Mouse (Mus musculus) lung, embryonic 14.5 days (tissue): Measurements from ENCODE around the gene B3gnt3. TPM values are rescaled to one million over a fixed set of nuclear protein-coding genes. Genes with fewer than 3 reads are reported as not detected.

Source experiments
- ATAC-seq: fragments of 200-750 bp; cut with Nextera tagmentation; 2 replicates; pipeline ENCODE4 v1.8.0; 2017; ENCODE audit warnings: mild to moderate bottlenecking, moderate TSS enrichment, moderate library complexity; ENCODE audit not compliant: insufficient read depth
- DNase-seq: peaks from one replicate; pipeline ENCODE4 v3.0.0-alpha.2; 2015
- H3K27ac ChIP-seq: fragments of 300-500 bp; sonication (generic); 2 replicates; pipeline ENCODE4 v1.5.1; 2014; ENCODE audit warnings: low read depth, mild to moderate bottlenecking, moderate library complexity
- H3K27me3 ChIP-seq: fragments of 300-500 bp; sonication (generic); 2 replicates; pipeline ENCODE4 v1.6.1; 2014; ENCODE audit warnings: low read length, control low read depth; ENCODE audit not compliant: insufficient read depth
- H3K36me3 ChIP-seq: fragments of 300-500 bp; sonication (generic); 2 replicates; pipeline ENCODE4 v1.6.1; 2014; ENCODE audit warnings: control low read depth; ENCODE audit not compliant: insufficient read depth
- H3K4me1 ChIP-seq: fragments of 300-500 bp; sonication (generic); 2 replicates; pipeline ENCODE4 v1.6.1; 2014; ENCODE audit warnings: antibody characterized with exemption, control low read depth; ENCODE audit not compliant: insufficient read depth
- H3K4me2 ChIP-seq: fragments of 300-500 bp; sonication (generic); 2 replicates; pipeline ENCODE4 v1.6.1; 2014; ENCODE audit warnings: mild to moderate bottlenecking
- H3K4me3 ChIP-seq: fragments of 300-500 bp; sonication (generic); 2 replicates; pipeline ENCODE4 v1.5.1; 2014; ENCODE audit warnings: low read depth, low read length
- H3K9ac ChIP-seq: fragments of 300-500 bp; sonication (generic); 2 replicates; pipeline ENCODE4 v1.6.1; 2014
- H3K9me3 ChIP-seq: fragments of 300-500 bp; sonication (generic); 2 replicates; pipeline ENCODE4 v1.6.1; 2016; ENCODE audit warnings: low read depth, low read length, control low read depth
- CTCF ChIP-seq: IDR thresholded peaks from 2 replicates; pipeline ENCODE4 v1.5.1; 2016; ENCODE audit warnings: antibody characterized with exemption, low read depth
- WGBS: fragments of 180-500 bp; shearing (Covaris S2); extraction: QIAGEN DNeasy Blood & Tissue Kit; methylation state at CpG from one replicate; pipeline ENCODE4 v1.1.7; 2014; 5-methylcytosine and 5-hydroxymethylcytosine counted together
- polyA plus RNA-seq: library from polyadenylated mRNA; unstranded; fragments of >200 nt; fragmentation: Nextera tagmentation; extraction: Ambion mirVana; gene quantifications from 2 replicates; pipeline ENCODE4 v1.2.1, GENCODE M21; 2014

B3gnt3 gene
- polyA plus RNA-seq, 1 experiment from 2014 or later: 2.3 TPM

- Histone ChIP-seq H3K9ac (no peak overlapping the region), H3K27ac (no peak overlapping the region), H3K4me1 (peaks cover 3% of the 10 kb centered on the region; the same call in 1 of the 2 replicates), H3K4me2 (peak overlapping the region; percentile 91), H3K9me3 (no peaks in the 10 kb centered on the region), H3K36me3 (no peaks in the 10 kb centered on the region), H3K4me3 (peak overlapping the region; percentile 38), H3K27me3 (0 out of 2 replicates have a peak, but pooled peaks cover 16% of the 10 kb centered on the region)
- under 1% methylated on average over 61 of the region's 64 CpGs for WGBS
- no peak for TF ChIP-seq CTCF
- ATAC-seq: peak; percentile 48
- DNase-seq: peak; percentile 68
These were observed 30.7 kb downstream of the B3gnt3 start for GRCm38 (mm10) chr8:71670621-71671548.

DNA sequence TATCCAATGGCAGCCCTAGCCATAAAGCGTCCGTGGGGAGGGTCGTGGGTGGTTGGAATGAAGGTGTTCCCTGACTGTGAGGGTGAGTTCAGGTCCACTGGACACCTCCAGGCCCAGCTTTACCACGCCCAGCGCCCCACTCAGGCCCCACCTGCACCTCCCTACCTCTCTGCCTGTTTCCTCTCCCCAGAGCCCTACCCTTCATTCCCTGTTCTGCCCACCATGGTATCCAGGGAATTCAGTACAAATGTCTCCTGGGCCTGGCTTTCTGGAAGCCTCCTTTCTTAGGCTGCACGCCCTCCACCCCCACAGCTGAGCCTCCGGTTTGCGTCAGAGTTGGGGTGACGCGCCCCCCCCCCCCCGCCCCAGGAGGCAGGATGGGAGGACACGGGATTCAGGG lies 31.4 kb downstream of the B3gnt3 start:
- H3K4me2 ChIP-seq: peak overlapping the region; percentile 91
- H3K9ac ChIP-seq: no peak overlapping the region
- peaks cover 3% of the 10 kb centered on the region; the same call in 1 of the 2 replicates for H3K4me1 ChIP-seq
- H3K9me3 ChIP-seq: no peaks in the 10 kb centered on the region
- H3K36me3 ChIP-seq: no peaks in the 10 kb centered on the region
- TF ChIP-seq CTCF: no peak
- no peak overlapping the region for H3K27ac ChIP-seq
- H3K27me3 ChIP-seq: 0 out of 2 replicates have a peak, but pooled peaks cover 16% of the 10 kb centered on the region
- peak overlapping the region; percentile 38 for H3K4me3 ChIP-seq
- no peak for DNase-seq
- WGBS: 8% methylated on average over 11 of the region's 12 CpGs
- ATAC-seq: no peak

DNA sequence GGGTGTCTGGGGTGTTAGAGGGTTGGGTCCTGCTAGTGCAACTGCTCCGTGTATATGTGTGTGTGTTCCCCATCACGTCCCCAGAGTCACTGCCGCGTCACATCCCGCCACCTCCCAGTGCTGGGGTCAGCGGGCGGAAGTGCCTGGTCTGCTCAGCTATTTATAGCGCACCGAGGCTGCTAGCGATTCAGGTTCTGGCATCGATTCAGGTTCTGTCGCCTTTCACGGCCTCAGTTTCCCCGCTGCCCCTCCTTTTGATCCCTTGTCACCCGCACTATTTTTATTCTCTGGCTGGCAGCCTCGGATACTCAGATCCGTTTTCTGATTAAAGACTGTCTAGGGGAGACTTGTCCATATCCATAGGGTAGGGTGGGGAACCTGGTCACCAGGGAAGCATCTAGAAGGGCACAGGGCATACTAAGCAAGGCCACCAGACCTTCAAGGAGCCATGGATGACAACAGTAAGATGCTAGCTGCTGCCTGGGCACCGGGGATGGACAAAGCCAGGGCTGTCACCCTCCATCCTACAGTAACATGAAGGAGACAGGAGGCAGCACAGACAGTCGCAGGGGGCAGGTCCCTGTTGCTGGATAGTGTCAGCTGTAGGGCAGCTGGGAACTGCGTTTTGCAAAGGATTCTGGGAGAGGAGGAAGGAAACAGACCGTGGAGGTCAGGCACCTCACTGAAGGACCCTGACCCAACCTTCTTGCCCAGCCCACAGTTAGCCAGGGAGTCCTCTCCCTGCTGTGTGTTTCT lies 33.2 kb downstream of the B3gnt3 start:
- DNase-seq: peak; percentile 69
- Histone ChIP-seq H3K9ac (no peak overlapping the region), H3K27me3 (0 out of 2 replicates have a peak, but pooled peaks cover 16% of the 10 kb centered on the region), H3K4me3 (no peak overlapping the region), H3K9me3 (no peaks in the 10 kb centered on the region), H3K4me1 (peaks cover 3% of the 10 kb centered on the region; the same call in 1 of the 2 replicates), H3K36me3 (no peaks in the 10 kb centered on the region), H3K27ac (no peak overlapping the region), H3K4me2 (peak overlapping the region; percentile 42)
- TF ChIP-seq CTCF: no peak
- no peak for ATAC-seq
- WGBS: 1% methylated on average over 21 of the region's 21 CpGs

DNA sequence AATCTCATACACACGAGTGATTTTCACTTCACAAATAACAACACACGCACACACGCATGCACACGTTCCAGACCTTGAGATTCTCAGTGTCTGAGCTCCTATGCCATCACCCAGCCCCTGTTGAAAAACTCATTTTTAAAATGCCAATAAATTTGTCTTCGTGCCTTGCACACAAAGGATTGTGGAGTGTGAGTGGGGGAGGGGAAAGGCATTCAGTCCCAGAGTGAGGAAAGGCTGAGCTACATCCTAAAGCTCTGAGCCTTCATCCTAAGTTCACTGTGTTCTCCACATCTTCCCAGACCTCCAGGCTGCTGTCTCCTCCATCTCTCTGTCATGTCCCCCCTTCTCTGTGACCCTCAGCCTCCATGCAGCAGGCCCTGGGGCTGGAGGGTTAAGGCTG lies 34.3 kb downstream of the B3gnt3 start:
- Histone ChIP-seq H3K9ac (no peak overlapping the region), H3K36me3 (no peaks in the 10 kb centered on the region), H3K4me1 (peaks cover 3% of the 10 kb centered on the region; the same call in 1 of the 2 replicates), H3K9me3 (no peaks in the 10 kb centered on the region), H3K4me2 (no peak overlapping the region), H3K27me3 (0 out of 2 replicates have a peak, but pooled peaks cover 16% of the 10 kb centered on the region), H3K4me3 (no peak overlapping the region), H3K27ac (no peak overlapping the region)
- DNase-seq: no peak
- ATAC-seq: no peak
- WGBS: 52% methylated on average over 5 of the region's 5 CpGs
- TF ChIP-seq CTCF: no peak

GRCm38 (mm10) chr8:71666855-71667254 lies 34.7 kb downstream of the B3gnt3 start:
- Histone ChIP-seq H3K4me2 (no peak overlapping the region), H3K4me1 (peaks cover 3% of the 10 kb centered on the region; the same call in 1 of the 2 replicates), H3K36me3 (no peaks in the 10 kb centered on the region), H3K27ac (no peak overlapping the region), H3K9me3 (no peaks in the 10 kb centered on the region), H3K27me3 (0 out of 2 replicates have a peak, but pooled peaks cover 16% of the 10 kb centered on the region), H3K4me3 (no peak overlapping the region), H3K9ac (no peak overlapping the region)
- DNase-seq (no peak), ATAC-seq (no peak)
- 32% methylated on average over 1 of the region's 1 CpGs for WGBS
- TF ChIP-seq CTCF: no peak

DNA sequence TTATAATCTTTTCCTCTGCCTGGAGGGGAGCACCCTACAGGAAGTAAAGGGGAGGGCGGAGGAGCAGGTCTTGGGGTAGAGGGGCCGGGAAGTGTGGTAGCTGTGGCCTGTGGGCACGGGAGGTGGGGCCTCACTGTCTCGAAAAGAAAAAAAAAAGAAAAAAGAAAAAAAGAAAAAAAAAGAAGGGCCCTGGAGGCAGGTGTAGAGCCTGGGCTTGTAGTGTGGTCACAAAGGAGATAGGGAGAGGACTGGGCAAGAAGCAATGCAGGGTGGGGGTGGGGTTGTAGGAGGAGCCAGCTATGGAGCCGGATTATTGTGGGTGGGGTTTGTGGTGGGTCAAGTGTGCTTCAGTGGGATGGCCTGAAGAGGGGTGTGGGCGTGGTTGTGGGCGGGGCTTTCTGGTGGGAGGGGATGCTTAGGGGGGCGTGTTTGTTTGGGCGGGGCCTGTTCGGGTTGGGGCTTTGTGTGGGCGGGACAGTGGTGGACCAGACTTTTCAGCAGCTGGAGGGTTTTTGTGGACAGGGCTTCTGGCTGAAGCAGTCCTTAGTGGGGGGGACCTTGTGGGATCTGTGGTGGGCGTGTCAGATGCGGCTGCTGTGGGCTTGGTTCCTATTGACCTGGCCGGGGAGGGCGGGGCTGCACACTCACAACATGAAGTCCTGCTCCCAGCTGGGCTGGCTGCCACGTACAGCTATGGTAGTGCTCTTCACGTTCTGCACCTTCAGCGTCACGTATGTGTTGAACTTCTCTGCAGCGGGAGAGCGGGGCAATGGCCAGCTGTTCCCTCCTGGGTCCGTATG lies 36.1 kb downstream of the B3gnt3 start:
- Histone ChIP-seq H3K27ac (no peak overlapping the region), H3K4me1 (peaks cover 3% of the 10 kb centered on the region; the same call in 1 of the 2 replicates), H3K9ac (no peak overlapping the region), H3K9me3 (no peaks in the 10 kb centered on the region), H3K4me2 (peak overlapping the region; percentile 50), H3K4me3 (peak overlapping the region; percentile 17), H3K27me3 (peaks cover 12% of the 10 kb centered on the region; the same call in 1 of the 2 replicates), H3K36me3 (no peaks in the 10 kb centered on the region)
- no peak for TF ChIP-seq CTCF
- DNase-seq: peak; percentile 77
- 1% methylated on average over 22 of the region's 22 CpGs for WGBS
- ATAC-seq: peak; percentile 54
